Mouse (Mus musculus) lung, postnatal 0 days (tissue): ENCODE data around the gene Mmd2.

Experiments
- CTCF ChIP-seq: IDR thresholded peaks from 2 replicates; pipeline ENCODE4 v1.5.1; 2016; ENCODE audit warnings: antibody characterized with exemption, mild to moderate bottlenecking
- EP300 ChIP-seq: IDR thresholded peaks from 2 replicates; pipeline ENCODE4 v1.6.1; 2016; ENCODE audit warnings: antibody characterized with exemption, mild to moderate bottlenecking, control low read depth

- no peak for TF ChIP-seq CTCF
- no peak for TF ChIP-seq EP300
Measured at GRCm38 (mm10) chr5:142605288-142605687, 3.3 kb downstream of the Mmd2 start.
